Mouse (Mus musculus) ovary, postnatal 36 days (tissue): ENCODE measurements around the gene Fam92b.

Source experiments
- DNase-seq: peaks from one replicate; pipeline ENCODE4 v3.0.0; 2022; ENCODE audit warnings: low spot score, mixed read lengths

Fam92b gene

GRCm38 (mm10) chr8:120177318-120178123 is at the start of gene Fam92b:
Fam92b (minus strand) TSS chr8:120177466.
- DNase-seq = peak; percentile 78

- no peak for DNase-seq
Observed at GRCm38 (mm10) chr8:120225421-120226151, 48.3 kb upstream of the Fam92b start.

GRCm38 (mm10) chr8:120224521-120225420 is 47.5 kb upstream of the Fam92b start:
- no peak for DNase-seq

GRCm38 (mm10) chr8:120222548-120222947 is 45.3 kb upstream of the Fam92b start:
- DNase-seq = no peak

- no peak for DNase-seq
Observed at GRCm38 (mm10) chr8:120216855-120217830, 39.9 kb upstream of the Fam92b start.

- no peak for DNase-seq
Observed at GRCm38 (mm10) chr8:120215416-120216141, 38.3 kb upstream of the Fam92b start.

- no peak for DNase-seq
Observed at GRCm38 (mm10) chr8:120213939-120214338, 36.7 kb upstream of the Fam92b start.

GRCm38 (mm10) chr8:120213229-120213628 is 36.0 kb upstream of the Fam92b start:
- DNase-seq = no peak

- DNase-seq = no peak
Observed at GRCm38 (mm10) chr8:120212596-120212995, 35.3 kb upstream of the Fam92b start.

GRCm38 (mm10) chr8:120211345-120211744 is 34.1 kb upstream of the Fam92b start:
- DNase-seq = no peak

- DNase-seq = no peak
Observed at GRCm38 (mm10) chr8:120208113-120208512, 30.8 kb upstream of the Fam92b start.

- DNase-seq = no peak
Observed at GRCm38 (mm10) chr8:120207364-120207763, 30.1 kb upstream of the Fam92b start.

- DNase-seq = no peak
Observed at GRCm38 (mm10) chr8:120205916-120206315, 28.6 kb upstream of the Fam92b start.

GRCm38 (mm10) chr8:120204736-120205360 is 27.6 kb upstream of the Fam92b start:
- peak; percentile 69 for DNase-seq

- DNase-seq = no peak
Observed at GRCm38 (mm10) chr8:120202546-120202945, 25.3 kb upstream of the Fam92b start.

GRCm38 (mm10) chr8:120201351-120201750 is 24.1 kb upstream of the Fam92b start:
- no peak for DNase-seq

GRCm38 (mm10) chr8:120192118-120192517 is 14.9 kb upstream of the Fam92b start:
- no peak for DNase-seq

GRCm38 (mm10) chr8:120191633-120192032 is 14.4 kb upstream of the Fam92b start:
- DNase-seq = no peak

- DNase-seq = peak; percentile 95
Observed at GRCm38 (mm10) chr8:120190810-120191413, 13.6 kb upstream of the Fam92b start.
